Mouse (Mus musculus) small intestine, adult 2 months (tissue): ENCODE results near the gene Arl15. TPM values are rescaled to one million over a fixed set of nuclear protein-coding genes. Genes with fewer than 3 reads are reported as not detected.

Experiments
- H3K27ac ChIP-seq: fragments of 200-500 bp; 2 replicates; pipeline ENCODE4 v1.5.1; 2012; ENCODE audit warnings: low read depth, low read length, control low read depth, inconsistent platforms; ENCODE audit not compliant: insufficient read depth
- H3K27me3 ChIP-seq: fragments of 200-500 bp; 2 replicates; pipeline ENCODE4 v1.6.1; 2012; ENCODE audit warnings: mild to moderate bottlenecking, moderate library complexity, low read length, inconsistent platforms; ENCODE audit not compliant: control insufficient read depth, insufficient read depth
- H3K36me3 ChIP-seq: fragments of 200-500 bp; 2 replicates; pipeline ENCODE4 v1.6.1; 2012; ENCODE audit warnings: mild to moderate bottlenecking, low read length, control low read depth, inconsistent platforms; ENCODE audit not compliant: control insufficient read depth, insufficient read depth
- H3K4me1 ChIP-seq: fragments of 200-500 bp; 2 replicates; pipeline ENCODE4 v1.6.1; 2012; ENCODE audit warnings: low read length, inconsistent platforms, mixed read lengths; ENCODE audit not compliant: control insufficient read depth, insufficient read depth, insufficient read length
- H3K4me3 ChIP-seq: fragments of 200-500 bp; 2 replicates; pipeline ENCODE4 v1.5.1; 2012; ENCODE audit warnings: low read depth, mild to moderate bottlenecking, control low read depth, inconsistent platforms, low read length, moderate library complexity
- CTCF ChIP-seq: fragments of 200-500 bp; IDR thresholded peaks from 2 replicates; pipeline ENCODE4 v1.5.1; 2012; ENCODE audit warnings: low read depth, mild to moderate bottlenecking, control low read depth, inconsistent platforms, low read length, moderate library complexity, mixed read lengths; ENCODE audit not compliant: insufficient replicate concordance, insufficient read length; ENCODE audit errors: extremely low read depth
- POLR2A ChIP-seq: fragments of 200-500 bp; IDR thresholded peaks from 2 replicates; pipeline ENCODE4 v1.6.1; 2012; ENCODE audit warnings: low read depth, mild to moderate bottlenecking, control low read depth, inconsistent platforms, low read length, moderate library complexity
- WGBS: fragments of 180-500 bp; shearing (Covaris S2); methylation state at CpG from one replicate; pipeline ENCODE4 v1.1.7; 2018; 5-methylcytosine and 5-hydroxymethylcytosine counted together
- polyA plus RNA-seq: library from polyadenylated mRNA; depleted of rRNA; stranded (reverse); fragments of >200 nt; gene quantifications from 2 replicates; pipeline ENCODE4 v1.2.3, GENCODE M21; 2012

The Arl15 gene
- polyA plus RNA-seq, 1 experiment: 2.0 TPM

DNA sequence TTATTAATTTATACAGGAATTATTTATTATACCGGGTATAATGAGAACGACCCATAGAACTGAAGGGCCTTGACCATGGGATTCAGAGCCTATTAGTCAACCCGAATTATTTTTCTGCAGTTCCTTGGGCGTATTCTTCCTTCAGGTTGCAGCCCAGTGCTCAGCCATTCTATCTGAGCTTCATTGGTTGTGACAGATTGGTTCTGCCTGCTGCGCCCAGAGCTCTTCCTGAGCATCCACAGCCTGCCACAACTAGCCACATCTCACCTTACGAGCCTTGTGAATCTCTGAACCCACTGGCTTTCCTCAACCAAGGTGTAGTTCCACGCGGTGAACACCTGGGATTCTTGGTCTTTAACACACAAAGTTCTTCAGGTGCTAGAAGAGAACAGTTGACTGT lies 350.9 kb downstream of the Arl15 start:
- Histone ChIP-seq H3K27me3 (no peaks in the 10 kb centered on the region), H3K4me1 (no peaks in the 10 kb centered on the region), H3K27ac (no peak overlapping the region), H3K36me3 (no peaks in the 10 kb centered on the region), H3K4me3 (no peak overlapping the region)
- TF ChIP-seq CTCF (no peak), POLR2A (no peak)
- 95% methylated on average over 8 of the region's 8 CpGs for WGBS

DNA sequence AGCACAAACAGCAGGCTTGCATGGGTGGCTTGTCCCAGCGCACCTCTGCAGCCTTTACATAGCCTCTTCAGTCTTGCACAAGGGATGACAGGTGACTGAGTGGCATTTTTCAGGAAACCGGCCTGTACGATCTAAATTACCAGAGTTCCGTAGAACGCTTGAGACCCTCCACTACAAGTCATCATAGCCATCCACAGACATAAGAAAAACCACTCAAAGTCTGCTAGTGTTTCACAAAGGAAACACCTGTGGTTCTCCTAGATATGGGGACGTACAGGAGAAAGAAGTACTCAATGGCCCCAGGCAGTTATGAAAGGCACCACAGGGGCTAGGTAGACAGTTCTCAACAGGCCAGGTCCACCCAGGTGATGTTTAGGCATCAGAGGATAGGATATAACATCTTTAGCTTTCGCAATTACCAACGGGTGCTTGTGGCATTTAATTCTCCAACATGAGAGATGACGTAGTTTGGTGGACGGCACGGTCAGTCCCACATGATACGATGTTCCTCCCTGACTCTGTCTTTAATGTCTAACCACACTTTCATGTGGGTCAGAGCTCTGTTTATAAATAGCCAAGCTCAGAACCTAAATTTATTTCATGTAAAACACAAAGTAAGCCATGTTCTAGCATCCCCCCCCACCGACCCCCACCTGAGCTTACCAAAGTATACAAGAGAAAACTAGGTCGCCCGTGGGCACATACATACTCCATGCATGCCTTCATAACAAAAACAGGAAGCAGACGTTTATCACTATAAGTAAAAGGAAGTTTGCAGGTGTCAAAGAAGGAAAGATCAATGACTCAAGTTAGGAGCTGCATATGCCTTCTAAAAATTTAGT lies 356.8 kb downstream of the Arl15 start:
- Histone ChIP-seq H3K4me1 (no peaks in the 10 kb centered on the region), H3K36me3 (peaks cover 3% of the 10 kb centered on the region), H3K27me3 (no peaks in the 10 kb centered on the region), H3K27ac (0 out of 2 replicates have a peak overlapping the region, but pooled peaks have one; percentile 26), H3K4me3 (no peak overlapping the region)
- TF ChIP-seq POLR2A (no peak), CTCF (no peak)
- WGBS: 82% methylated on average over 16 of the region's 16 CpGs

DNA sequence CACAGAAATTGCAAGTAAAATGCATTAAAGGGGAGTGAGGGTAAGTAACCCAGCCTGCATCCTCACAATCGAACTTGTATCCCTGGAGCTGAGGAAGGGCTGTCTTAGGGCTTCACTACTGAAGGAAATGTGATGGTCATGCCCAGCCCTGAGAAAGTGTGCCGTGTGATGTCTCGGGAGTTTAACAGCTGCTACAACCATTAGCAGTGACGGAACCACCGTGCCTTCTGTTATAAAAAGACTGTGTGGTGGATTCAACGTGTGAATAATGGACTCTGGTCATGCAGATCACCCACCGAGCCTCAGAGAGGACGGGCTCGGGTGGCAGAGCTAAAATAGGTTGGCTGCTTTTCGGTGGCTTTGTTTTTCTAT lies 357.4 kb downstream of the Arl15 start:
- Histone ChIP-seq H3K4me1 (no peaks in the 10 kb centered on the region), H3K27me3 (no peaks in the 10 kb centered on the region), H3K27ac (no peak overlapping the region), H3K4me3 (no peak overlapping the region), H3K36me3 (peaks cover 3% of the 10 kb centered on the region)
- 85% methylated on average over 10 of the region's 10 CpGs for WGBS
- TF ChIP-seq POLR2A: no peak
- TF ChIP-seq CTCF: no peak

DNA sequence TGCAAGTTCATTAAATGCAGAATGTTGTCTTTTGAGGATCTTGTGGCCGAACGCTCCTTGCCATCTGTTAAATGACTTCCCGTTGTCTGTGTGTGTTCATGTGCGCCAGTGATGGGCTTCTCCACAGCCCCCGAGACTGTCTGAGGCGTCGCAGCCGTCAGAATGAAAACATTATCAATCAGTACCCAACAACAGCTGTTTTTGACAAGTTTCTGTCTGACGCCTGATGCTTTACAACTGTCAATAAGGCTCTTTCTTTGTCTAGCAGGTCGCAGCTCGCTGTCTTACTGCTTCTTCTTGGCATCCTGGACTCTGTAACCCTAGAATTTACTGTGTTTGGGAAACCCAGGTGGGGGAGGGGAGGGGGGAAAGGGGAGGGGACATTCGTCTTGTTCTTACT lies 362.4 kb downstream of the Arl15 start:
- WGBS: 81% methylated on average over 12 of the region's 12 CpGs
- no peak overlapping the region for H3K27ac ChIP-seq
- TF ChIP-seq POLR2A: no peak
- TF ChIP-seq CTCF: no peak

DNA sequence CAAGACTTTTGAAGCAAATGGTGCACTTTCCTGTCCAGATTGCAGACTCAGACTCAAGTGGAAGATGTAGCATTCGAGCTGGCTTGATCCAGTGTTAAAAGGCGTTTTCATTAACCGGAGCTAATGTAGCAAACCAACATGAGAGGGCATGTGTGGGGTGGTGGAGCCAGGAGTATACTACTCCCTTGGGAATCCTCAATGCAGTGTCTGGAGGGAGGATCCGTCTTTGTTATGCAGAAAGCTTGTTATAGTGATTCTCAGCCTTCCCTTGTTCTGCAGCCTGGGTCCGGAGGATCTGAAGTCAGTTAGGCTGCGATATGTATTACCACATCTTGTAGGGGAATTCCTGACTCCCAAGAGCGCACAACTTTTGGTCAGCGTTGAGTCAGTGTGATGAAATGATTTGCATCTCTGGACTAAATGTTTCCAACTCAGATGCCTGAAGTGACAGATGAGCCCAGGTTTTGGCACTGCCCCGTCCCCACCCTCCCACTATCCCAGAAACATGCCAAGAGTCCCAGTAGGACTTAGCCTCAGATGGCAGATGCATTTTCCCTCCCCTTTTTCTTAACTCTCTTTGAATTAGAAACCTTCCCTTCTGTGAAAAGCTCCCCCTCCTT lies 363.9 kb downstream of the Arl15 start:
- WGBS: 91% methylated on average over 9 of the region's 9 CpGs
- H3K4me3 ChIP-seq: no peak overlapping the region
- H3K4me1 ChIP-seq: no peaks in the 10 kb centered on the region
- H3K36me3 ChIP-seq: peaks cover 3% of the 10 kb centered on the region
- TF ChIP-seq POLR2A: no peak
- no peak for TF ChIP-seq CTCF
- H3K27ac ChIP-seq: no peak overlapping the region
- no peaks in the 10 kb centered on the region for H3K27me3 ChIP-seq

More for the DNA sequence above, 362.4 kb downstream of the Arl15 start:
- Histone ChIP-seq H3K4me1 (no peaks in the 10 kb centered on the region), H3K27me3 (no peaks in the 10 kb centered on the region), H3K4me3 (no peak overlapping the region), H3K36me3 (peaks cover 3% of the 10 kb centered on the region)

DNA sequence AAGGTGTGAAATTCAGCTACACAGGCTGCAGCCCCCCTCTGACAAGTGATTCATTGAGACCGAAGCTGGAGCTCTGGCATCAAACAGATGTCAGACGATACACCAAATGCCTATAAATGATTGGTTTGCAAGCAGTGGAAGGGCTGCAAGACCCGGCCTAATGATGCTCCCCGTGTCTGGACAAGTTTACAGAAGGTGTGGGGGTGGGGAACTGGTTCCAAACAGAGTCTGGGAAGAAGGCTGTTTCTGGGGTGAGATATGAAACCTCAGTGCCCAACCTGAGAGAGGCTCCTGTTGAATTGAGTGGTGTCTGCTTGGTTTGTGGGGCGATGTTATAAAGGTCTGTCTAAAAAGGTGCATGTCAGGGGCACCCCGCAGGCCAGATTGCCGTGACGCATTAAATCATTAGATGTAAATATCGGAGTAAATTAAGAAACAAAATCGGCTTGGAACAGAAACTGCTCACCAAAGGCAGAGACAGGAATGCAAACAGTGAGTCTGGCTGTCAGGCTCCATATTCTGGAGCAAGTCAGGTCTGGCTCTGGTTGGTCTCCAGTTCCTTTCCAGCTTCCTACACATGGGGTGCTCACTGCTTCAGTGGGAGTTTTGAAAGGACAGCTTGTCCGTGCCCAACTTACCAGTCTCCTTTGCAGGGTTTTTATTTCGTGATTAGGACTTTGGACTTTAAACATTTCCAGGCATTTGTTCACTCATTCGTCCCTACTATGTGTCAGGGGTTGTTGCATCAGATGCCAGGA lies 365.5 kb downstream of the Arl15 start:
- Histone ChIP-seq H3K27me3 (no peaks in the 10 kb centered on the region), H3K4me3 (no peak overlapping the region), H3K4me1 (no peaks in the 10 kb centered on the region), H3K27ac (no peak overlapping the region), H3K36me3 (peaks cover under 1% of the 10 kb centered on the region; the same call in 1 of the 2 replicates)
- WGBS: 63% methylated on average over 13 of the region's 13 CpGs
- TF ChIP-seq POLR2A (no peak), CTCF (no peak)

DNA sequence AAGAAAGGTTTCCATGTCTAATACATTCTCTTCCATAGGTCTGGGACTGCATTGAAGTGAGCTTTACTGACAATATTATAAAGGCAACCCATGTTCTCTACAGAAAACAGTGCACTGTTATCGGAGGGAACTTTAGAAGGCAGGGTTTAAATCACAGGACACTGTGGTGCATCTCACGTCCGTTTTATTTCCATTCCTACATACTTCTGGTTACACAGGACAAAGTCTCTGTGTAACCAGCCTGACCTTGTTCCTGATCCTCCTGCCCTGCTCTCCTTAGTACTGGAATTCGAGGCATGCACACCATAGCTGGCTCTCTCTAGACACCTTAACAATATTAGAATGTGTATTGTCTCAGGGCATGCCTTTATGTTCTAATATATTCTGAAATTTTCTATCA lies 368.4 kb downstream of the Arl15 start:
- H3K36me3 ChIP-seq: no peaks in the 10 kb centered on the region
- no peak overlapping the region for H3K27ac ChIP-seq
- H3K4me3 ChIP-seq: no peak overlapping the region
- H3K4me1 ChIP-seq: no peaks in the 10 kb centered on the region
- H3K27me3 ChIP-seq: no peaks in the 10 kb centered on the region
- TF ChIP-seq CTCF (no peak), POLR2A (no peak)
- 42% methylated on average over 4 of the region's 4 CpGs for WGBS
